Mouse (Mus musculus) olfactory bulb, adult 2 months (tissue): Measurements from ENCODE around the gene Nono. TPM values are rescaled to one million over a fixed set of nuclear protein-coding genes. Genes with fewer than 3 reads are reported as not detected.

Experiments used
- H3K27ac ChIP-seq: fragments of 200-500 bp; 2 replicates; pipeline ENCODE4 v1.5.1; 2012; ENCODE audit warnings: low read depth, low read length; ENCODE audit not compliant: insufficient read depth
- H3K4me1 ChIP-seq: fragments of 200-500 bp; 2 replicates; pipeline ENCODE4 v1.6.1; 2012; ENCODE audit warnings: low read length; ENCODE audit not compliant: control insufficient read depth, insufficient read depth
- H3K4me3 ChIP-seq: fragments of 200-500 bp; 2 replicates; pipeline ENCODE4 v1.5.1; 2012; ENCODE audit warnings: mild to moderate bottlenecking, low read depth, low read length, moderate library complexity; ENCODE audit not compliant: insufficient read depth
- CTCF ChIP-seq: fragments of 200-500 bp; IDR thresholded peaks from 2 replicates; pipeline ENCODE4 v1.5.1; 2012; ENCODE audit warnings: low read depth, mild to moderate bottlenecking, low read length, moderate library complexity; ENCODE audit not compliant: insufficient read depth
- POLR2A ChIP-seq: fragments of 200-500 bp; IDR thresholded peaks from 2 replicates; pipeline ENCODE4 v1.6.1; 2012; ENCODE audit warnings: mild to moderate bottlenecking, low read depth, low read length, moderate library complexity; ENCODE audit not compliant: insufficient read depth
- WGBS: fragments of 180-500 bp; shearing (Covaris S2); methylation state at CpG from one replicate; pipeline ENCODE4 v1.1.7; 2018; 5-methylcytosine and 5-hydroxymethylcytosine counted together
- polyA plus RNA-seq: library from polyadenylated mRNA; stranded (reverse); fragments of >200 nt; gene quantifications from 2 replicates; pipeline ENCODE4 v1.2.4, GENCODE M21; 2012; ENCODE audit warnings: low replicate concordance; ENCODE audit not compliant: missing spikeins, insufficient read depth, insufficient read length

The Nono gene
- polyA plus RNA-seq = 352 TPM in 1 of 2 replicates, not detected in the other

GRCm38 (mm10) chrX:101429142-101429949 lies at the start of gene Nono:
TSS of gene Nono (plus strand) at chrX:101429318.
- H3K4me3 ChIP-seq = peak within 1 kb of the TSS; percentile 84
- no peaks in the 10 kb centered on the region for H3K4me1 ChIP-seq
- 24% methylated on average over 51 of the region's 51 CpGs for WGBS
- H3K27ac ChIP-seq = peak within 1 kb of the TSS; percentile 98
- no peak for TF ChIP-seq CTCF

DNA sequence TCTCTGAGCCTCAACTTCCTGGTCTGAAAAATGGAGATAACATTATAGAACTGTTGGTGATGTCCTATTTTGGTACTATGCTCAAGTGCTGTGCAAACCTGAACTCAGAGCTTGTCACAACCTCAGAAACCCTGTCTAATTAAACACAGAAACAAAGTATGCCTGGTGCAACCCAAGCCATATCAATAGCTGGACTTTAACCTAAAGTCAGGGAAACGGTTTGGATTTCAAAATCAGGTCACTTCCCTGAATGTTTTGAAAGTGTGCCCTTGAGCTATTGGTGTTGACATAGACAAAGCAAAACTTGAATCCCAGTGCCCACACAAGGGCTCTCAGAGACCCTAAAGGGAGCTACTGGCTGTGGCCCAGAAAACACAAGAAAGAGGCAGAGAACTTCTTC lies 49.4 kb upstream of the Nono start:
- Histone ChIP-seq H3K27ac (no peak overlapping the region), H3K4me3 (no peak overlapping the region), H3K4me1 (peaks cover 13% of the 10 kb centered on the region)
- 68% methylated on average over 1 of the region's 1 CpGs for WGBS
- TF ChIP-seq POLR2A (no peak), CTCF (no peak)

DNA sequence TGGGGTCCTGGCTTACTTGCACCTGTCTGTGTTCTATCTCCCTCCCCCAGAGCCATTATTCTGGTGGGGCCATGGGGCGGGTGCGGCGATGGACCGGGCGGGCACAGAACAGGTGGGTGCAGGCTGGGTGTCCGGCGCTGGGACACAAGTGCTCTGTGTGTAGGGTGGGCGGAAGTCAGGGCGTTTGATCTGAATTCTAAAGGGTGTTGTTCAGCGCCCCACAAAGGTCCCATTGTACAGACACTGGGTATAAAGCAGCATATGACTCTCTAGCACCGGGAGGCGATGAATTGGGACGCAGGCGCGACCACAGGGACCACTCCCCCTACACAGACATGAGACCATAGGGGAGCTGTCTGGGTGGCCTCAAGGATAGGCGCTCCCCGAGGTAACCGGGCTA lies 45.7 kb upstream of the Nono start:
- peaks cover 19% of the 10 kb centered on the region for H3K4me1 ChIP-seq
- 59% methylated on average over 18 of the region's 18 CpGs for whole genome bisulfite sequencing
- H3K27ac ChIP-seq = no peak overlapping the region
- no peak overlapping the region for H3K4me3 ChIP-seq
- TF ChIP-seq CTCF (no peak), POLR2A (no peak)

GRCm38 (mm10) chrX:101384439-101385137 lies 44.5 kb upstream of the Nono start:
- Histone ChIP-seq H3K4me1 (peaks cover 19% of the 10 kb centered on the region), H3K4me3 (peak overlapping the region; percentile 55), H3K27ac (peak overlapping the region; percentile 37; the same call in 1 of the 2 replicates)
- 26% methylated on average over 32 of the region's 32 CpGs for WGBS
- no peak for TF ChIP-seq CTCF
- no peak for TF ChIP-seq POLR2A

DNA sequence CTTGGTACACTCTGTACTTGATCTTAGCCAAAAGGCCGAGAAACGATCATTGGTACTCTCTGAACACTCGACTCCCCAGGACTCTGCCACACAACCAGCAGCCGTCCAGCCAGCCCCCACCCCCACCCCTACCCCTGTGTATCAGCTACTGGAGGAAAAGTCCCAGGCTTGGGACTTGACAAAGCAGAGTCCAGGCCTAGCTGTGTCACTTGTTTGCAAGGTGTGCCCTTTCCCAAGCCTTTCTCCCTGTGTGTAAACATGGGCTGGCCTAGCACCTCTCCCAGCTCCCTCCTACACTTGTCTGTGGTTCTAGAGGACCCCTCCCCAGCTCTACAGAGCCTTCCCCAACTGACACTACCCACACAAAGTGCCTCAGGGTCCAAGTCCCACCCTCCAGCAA lies 42.9 kb upstream of the Nono start:
- TF ChIP-seq POLR2A = no peak
- no peak for TF ChIP-seq CTCF
- Histone ChIP-seq H3K27ac (no peak overlapping the region), H3K4me1 (peaks cover 19% of the 10 kb centered on the region), H3K4me3 (no peak overlapping the region)
- WGBS = 51% methylated on average over 4 of the region's 4 CpGs

DNA sequence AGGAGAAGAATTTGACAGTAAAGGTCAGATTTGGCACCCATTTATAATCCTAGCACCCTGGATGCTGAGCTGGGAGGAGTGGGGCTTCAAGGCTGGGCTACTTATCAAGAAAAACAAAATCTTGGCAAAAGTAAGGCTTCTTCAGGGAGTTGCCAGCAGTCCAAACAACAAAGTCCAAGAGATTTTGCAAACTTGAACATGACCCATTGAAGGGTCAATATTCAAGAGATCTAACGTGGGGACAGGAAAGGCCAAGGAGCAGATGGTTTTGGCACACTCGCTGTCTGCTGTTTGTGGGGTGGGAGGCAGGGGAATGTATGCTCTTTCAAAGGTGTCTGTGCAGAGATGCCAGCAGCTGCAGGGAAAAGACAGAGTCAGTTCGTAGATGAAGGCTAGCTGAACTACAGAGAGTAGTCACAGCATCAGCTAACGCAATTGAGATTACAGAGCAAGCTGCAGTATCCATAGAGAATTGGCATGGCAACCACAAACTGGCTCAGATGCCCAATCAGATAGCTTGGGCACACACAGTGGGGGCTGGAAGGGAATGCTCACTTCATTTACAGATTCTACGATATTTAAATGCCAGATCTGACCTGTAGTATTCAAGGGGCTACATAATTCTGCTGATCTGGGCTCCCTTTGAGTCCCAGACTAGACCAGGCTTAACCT lies 40.1 kb upstream of the Nono start:
- no peak overlapping the region for H3K27ac ChIP-seq
- H3K4me1 ChIP-seq = peaks cover 14% of the 10 kb centered on the region
- 44% methylated on average over 5 of the region's 5 CpGs for WGBS
- TF ChIP-seq CTCF (no peak), POLR2A (no peak)
- no peak overlapping the region for H3K4me3 ChIP-seq

DNA sequence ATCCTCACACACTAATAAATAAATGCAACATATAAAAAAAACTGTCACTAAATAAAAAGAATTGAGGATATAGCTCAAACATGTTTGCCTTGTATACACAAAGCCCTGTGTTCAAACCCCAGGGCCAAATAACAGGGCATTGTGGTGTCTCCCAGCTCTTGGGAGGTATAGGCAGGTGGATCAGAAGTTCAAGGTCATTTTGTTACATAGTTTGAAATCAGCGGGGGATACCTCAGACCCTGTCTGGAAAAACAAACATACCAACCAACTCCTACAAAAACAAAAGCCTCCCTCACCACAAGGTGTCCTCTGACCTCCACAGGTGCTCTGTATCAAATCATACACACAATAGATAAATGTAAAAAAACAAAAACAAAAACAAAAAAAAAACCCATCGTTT lies 34.8 kb upstream of the Nono start:
- no peaks in the 10 kb centered on the region for H3K4me1 ChIP-seq
- 69% methylated on average over 2 of the region's 2 CpGs for WGBS
- no peak overlapping the region for H3K4me3 ChIP-seq
- TF ChIP-seq POLR2A (no peak), CTCF (no peak)
- H3K27ac ChIP-seq = no peak overlapping the region

GRCm38 (mm10) chrX:101396459-101396858 lies 32.7 kb upstream of the Nono start:
- Histone ChIP-seq H3K4me3 (no peak overlapping the region), H3K4me1 (no peaks in the 10 kb centered on the region), H3K27ac (no peak overlapping the region)
- TF ChIP-seq CTCF = no peak
- TF ChIP-seq POLR2A = no peak
- WGBS = 50% methylated on average over 11 of the region's 11 CpGs

DNA sequence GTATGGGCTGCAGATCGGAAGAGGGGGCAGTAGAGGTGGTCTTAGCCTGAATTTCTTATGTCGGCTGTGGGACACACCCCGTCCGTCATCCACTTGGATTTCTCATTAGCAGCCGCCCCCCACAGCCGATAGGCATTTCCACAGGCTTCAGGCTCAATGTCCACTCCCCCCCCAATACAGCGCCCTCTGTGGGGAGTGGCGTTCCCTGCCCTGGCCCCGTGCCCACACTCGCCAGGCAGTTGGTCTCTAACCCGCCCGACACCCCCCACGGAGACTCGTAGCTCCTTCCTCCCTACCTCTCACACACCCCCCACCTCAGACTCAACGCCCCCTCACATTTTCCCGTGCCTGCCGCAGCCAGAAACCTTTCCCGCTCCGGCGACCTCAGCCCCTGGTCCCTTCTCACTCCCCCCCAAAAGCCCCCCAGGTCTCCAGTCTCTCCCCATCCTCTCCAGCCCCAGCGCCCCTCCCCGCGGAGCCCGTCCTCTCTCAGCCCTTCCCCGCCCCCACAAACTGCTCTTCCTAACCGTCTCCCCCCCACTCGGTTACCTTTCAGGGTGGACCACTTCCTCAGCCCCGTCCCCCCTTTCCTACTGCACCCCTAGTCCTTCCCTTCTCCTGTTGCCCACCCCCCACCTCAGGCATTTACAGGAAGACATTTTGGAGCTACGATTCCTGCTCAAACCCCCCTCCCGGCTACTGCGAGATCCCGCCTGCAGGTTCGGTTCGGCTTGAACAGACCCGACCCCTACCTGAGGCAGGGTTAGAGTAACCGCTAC lies 10.0 kb upstream of the Nono start:
- H3K27ac ChIP-seq = peak overlapping the region; percentile 90
- TF ChIP-seq POLR2A = no peak
- peaks cover 12% of the 10 kb centered on the region; the same call in 1 of the 2 replicates for H3K4me1 ChIP-seq
- H3K4me3 ChIP-seq = peak overlapping the region; percentile 97
- WGBS = 24% methylated on average over 34 of the region's 36 CpGs
